Mouse (Mus musculus): ENCODE results near the gene Thsd1.

DNA sequence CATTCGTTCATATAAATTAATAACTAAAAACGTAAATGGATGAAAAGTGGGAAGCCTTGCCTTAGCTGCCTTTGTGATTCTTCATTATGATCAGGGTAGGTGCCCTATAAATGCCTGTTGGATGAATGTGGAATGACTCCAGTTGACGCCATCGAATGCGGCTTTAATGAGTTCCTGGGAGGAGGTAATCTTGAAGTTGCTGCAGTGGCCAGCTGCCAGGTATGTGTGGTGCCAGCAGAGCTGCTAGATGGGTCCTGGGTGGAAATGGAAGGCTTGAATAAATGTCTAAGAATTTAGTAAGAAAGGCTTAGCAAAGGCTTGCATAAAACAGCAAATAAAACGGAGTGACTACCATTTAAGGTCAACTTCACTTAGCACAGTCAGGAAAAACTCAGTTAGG, 37.7 kb downstream of the Thsd1 start:
- TF ChIP-seq CTCF (conservative IDR thresholded peaks at IDR 0.05; ENCODE audit: insufficient read depth, insufficient read length, low read depth, low read length): no peak
- no peak for TF ChIP-seq POLR2A (IDR thresholded peaks at IDR 0.05; ENCODE audit: low read depth, low read length)

Data from kidney, adult 2 months (tissue).